Mouse (Mus musculus): Measurements from ENCODE around the gene Mtss1l.
"Not testable (repeated sequence)": the region's sequence is repeated elsewhere in the genome, so short reads cannot be mapped to it uniquely, and the experiment has no call there.

The Mtss1l gene

GRCm38 (mm10) chr8:110776335-110776734 is 55.1 kb downstream of the Mtss1l start:
- DNase-seq (ENCODE audit: low spot score in 2 of 2): no peak

- no peak for DNase-seq (ENCODE audit: low spot score in 2 of 2)
These were observed 58.8 kb downstream of the Mtss1l start for GRCm38 (mm10) chr8:110779924-110780718.

- no peak for DNase-seq (ENCODE audit: low spot score in 2 of 2)
These were observed 64.1 kb downstream of the Mtss1l start for GRCm38 (mm10) chr8:110785366-110785765.

GRCm38 (mm10) chr8:110786501-110786900 is 65.2 kb downstream of the Mtss1l start:
- DNase-seq (ENCODE audit: low spot score in 2 of 2): not testable (repeated sequence)

- no peak for DNase-seq (ENCODE audit: low spot score in 2 of 2)
These were observed 65.7 kb downstream of the Mtss1l start for GRCm38 (mm10) chr8:110786934-110787333.

- no peak for DNase-seq (ENCODE audit: low spot score in 2 of 2)
These were observed 66.2 kb downstream of the Mtss1l start for GRCm38 (mm10) chr8:110787411-110787954.

- DNase-seq (ENCODE audit: low spot score in 2 of 2): no peak
These were observed 67.7 kb downstream of the Mtss1l start for GRCm38 (mm10) chr8:110788981-110789380.

- DNase-seq (ENCODE audit: low spot score in 2 of 2): no peak
These were observed 68.3 kb downstream of the Mtss1l start for GRCm38 (mm10) chr8:110789571-110789970.

GRCm38 (mm10) chr8:110790270-110790669 is 69.0 kb downstream of the Mtss1l start:
- DNase-seq (ENCODE audit: low spot score in 2 of 2): no peak
